Mouse (Mus musculus): ENCODE results near the gene Adarb2.

- TF ChIP-seq CTCF (IDR thresholded peaks at IDR 0.05) (no peak), EP300 (IDR thresholded peaks at IDR 0.05) (no peak)
These were observed 527.4 kb downstream of the Adarb2 start for GRCm38 (mm10) chr13:8729972-8730645.

Measured in lung, postnatal 0 days (tissue).